Mouse (Mus musculus) gastrocnemius, postnatal 14 days (tissue): Measurements from ENCODE around the gene Fam50a. TPM values are rescaled to one million over a fixed set of nuclear protein-coding genes. Genes with fewer than 3 reads are reported as not detected.
A peak's percentile ranks its signal among the peaks of the same experiment; 100 is the strongest.

Experiments used
- DNase-seq: peaks from one replicate; pipeline ENCODE4 v3.0.0; 2021; ENCODE audit warnings: mixed read lengths
- intact Hi-C: fragments of 180-260 bp; cut with DNase I; formaldehyde crosslinking; loops from one replicate; pipeline ENCODE4 v1.15.1; 2025; ENCODE audit warnings: low total_unique reads
- long read RNA-seq, 2 experiments: library from polyadenylated mRNA; stranded (forward); transcript quantifications; one replicate each; pipeline ENCODE4 v2.0.0; 2021
- total RNA-seq, 2 experiments: library from RNA; stranded (reverse); gene quantifications; 2 replicates each; pipeline ENCODE4 v1.2.3; 2021

Fam50a gene
- total RNA-seq: 10 to 100 TPM; 20.0 to 23.5 TPM
- long read RNA-seq, experiment 1, transcript Fam50a-201 (13 exons, 1,383 nt): major isoform, 18 of 19 reads
- long read RNA-seq, experiment 1, partial matches to known transcripts: 0 of 19 reads
- long read RNA-seq, experiment 1, other reads (novel, unspliced or antisense): 1 of 19 reads
- long read RNA-seq, experiment 2, transcript Fam50a-201 (13 exons, 1,383 nt): major isoform, 10 of 10 reads
- long read RNA-seq, experiment 2, partial matches to known transcripts: 0 of 10 reads
- long read RNA-seq, experiment 2, other reads (novel, unspliced or antisense): 0 of 10 reads

DNA sequence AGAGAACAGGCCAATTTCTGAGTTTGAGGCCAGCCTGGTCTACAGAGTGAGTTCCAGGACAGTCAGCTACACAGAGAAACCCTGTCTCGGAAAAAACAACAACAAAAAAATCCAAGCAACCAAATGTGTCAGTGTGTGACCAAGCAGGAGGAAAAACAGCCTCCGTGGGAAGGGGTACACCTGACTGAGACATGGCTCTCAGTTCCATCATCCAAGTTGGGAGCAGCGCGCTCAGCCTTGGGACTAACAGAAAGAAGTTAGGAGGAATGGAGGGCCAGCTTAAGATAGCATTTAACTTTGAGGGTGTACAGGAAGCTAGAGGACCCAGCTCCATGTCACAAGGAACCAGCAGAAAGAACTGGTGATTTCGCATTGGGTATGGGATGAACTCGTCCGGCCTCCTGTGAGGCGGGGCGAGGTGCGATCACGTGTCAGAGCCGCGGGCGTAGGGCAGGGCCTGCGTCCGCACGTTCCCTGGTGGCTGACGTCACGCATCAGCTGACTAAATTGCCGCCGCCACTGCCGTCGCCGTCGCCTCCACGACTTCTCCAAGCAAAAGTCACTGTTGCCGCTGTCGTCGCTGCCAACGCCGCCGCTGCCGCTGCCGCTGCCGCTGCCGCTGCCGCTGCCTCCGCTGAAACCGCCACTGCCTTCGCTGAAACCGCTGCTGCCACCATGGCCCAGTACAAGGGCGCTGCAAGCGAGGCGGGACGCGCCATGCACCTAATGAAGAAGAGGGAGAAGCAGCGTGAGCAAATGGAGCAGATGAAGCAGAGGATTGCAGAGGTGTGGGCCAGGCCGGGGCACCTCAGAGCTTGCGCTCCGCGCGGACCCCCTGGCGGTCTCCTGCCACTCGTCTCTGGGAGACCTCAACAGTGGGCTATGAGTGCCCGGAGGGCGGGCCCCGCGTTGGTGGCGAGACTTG, at the start of gene Fam50a:
Gene Fam50a, plus strand, starts transcription at position 494 of the 925 bp plus-strand sequence.
- peak; percentile 89 for DNase-seq
- intact Hi-C loops: no loop called here

DNA sequence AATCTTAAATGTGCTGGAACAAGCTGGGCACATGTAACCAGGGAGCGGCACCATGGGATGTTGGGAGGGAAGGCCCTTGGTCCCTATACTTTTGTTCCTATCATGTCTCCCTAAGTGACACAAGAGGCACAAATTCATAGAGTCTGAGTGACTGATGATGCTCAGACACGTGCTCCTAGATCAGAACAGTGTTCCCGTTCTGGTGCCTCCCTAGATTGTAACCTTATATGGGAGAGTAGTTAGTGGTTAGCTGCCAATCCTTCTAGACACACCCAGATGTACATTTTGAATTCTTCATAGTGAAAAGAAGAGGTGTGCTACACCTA, 43.1 kb upstream of the Fam50a start:
- DNase-seq: no peak
- intact Hi-C loops: no loop called here

DNA sequence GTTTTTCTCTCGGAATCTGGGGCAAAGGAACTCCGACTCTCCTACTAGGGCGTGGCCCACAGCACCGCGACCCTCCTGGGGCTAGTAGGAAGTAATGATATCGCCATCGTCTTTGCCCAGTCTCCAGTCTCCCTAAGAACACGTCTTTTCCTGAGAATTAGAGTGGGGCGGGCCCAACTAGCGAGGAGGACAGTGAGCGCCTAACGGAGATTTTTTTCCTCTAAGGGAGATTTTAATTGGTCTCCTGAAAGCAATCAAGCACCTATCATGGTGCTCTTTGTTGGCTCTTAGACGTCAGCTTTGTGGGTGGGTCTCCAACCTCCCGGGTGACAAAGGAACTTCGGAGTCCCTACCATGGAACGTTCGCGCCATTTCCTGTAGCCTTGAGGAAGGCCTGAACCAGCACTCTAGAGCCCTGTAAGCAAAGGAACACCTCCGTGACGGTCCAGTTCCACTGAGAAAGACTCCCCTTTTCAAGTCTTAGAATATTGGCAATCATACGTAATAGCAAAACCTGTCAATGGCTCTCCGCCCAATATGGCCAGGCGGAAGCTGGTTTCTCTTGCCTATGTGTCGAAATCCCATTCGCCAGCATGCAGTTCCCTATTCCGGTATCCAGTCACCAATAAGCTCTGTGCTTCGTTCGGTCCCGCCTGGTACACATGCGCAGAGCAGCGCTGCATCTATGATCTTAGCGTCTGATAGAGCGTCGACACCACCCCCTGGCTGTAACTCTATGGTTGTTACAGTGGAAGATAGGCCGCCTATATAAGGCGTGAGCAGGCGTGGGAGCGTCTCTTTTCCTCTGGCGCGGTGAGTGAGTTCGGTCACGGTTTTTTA, 42.6 kb upstream of the Fam50a start, which contains the start of gene Rpl10:
Gene Rpl10, plus strand, starts transcription at position 751 of the 840 bp plus-strand sequence.
- DNase-seq: peak; percentile 89
- intact Hi-C loops: no loop called here

DNA sequence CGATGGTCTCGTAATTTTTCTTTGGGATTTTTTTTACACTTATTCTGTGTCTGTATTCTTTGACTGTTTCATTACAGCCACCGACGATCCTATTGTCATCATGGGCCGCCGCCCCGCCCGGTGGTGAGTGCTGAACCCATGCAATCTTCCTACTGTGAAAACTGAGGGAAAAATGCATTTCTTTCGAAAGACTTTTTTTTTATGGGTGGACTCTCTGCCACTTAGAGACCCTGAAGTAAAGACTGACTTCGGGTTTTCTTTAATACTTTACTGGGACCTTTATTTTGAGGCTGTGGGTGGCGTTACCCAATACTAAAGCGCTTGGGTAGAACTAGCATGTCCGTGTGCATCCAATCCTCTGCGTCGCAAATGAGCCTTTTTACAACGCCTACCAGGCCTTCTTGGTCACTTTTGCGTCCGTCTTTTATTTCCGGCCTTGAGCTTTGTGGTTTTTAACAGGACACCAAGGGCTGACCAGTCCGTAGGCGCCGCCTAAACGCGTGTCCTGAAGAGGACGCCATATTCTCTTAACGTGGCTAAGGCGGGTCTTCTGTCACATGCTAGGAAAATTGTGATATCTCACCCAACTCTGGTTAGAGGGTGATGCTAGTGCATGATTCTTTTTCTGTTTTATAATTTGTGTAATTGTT, 41.8 kb upstream of the Fam50a start:
- DNase-seq: no peak
- intact Hi-C loops: no loop called here

DNA sequence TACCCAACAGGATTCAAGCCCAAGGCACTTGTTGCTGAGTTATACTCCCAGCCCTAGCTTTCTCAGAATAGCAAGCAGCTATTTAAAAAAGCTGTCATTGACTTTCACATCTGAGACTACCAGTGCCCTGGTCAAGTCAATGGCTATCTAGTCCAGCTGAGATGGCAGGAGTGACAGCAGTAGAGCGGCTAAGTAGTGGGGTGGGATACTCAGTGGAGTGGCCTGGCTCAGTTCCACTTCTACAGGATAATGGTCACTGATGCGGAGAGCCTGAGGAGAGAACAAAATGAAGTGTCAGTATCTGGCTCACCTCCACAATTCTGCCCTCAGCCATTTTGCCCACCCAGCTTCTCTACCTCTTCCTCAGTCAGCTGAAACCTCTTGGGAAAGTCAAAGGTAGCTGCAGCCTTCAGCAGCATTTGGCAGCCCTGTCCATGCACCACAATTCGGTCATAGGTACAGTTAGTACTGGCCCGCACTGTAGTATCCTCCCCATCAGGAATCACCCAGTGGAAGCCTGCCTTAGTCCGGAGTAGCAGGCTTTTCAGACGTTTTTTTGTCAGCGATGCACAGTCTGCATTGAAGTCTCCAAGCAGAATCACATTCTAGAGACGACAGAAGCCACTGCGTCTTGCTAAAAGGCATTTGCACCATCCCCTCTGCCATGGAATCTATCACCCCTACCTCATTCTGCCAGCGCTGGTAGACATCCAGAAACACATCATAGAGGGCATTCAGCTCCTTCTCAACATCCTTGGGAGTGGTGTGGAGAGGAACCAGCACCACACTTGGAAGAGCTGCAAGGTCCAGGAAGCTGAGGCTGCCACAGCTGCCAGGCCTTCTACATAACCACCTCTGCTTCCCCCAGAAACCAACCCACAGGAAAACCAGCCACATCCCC, 39.2 kb upstream of the Fam50a start:
- DNase-seq: no peak
- intact Hi-C loops: no loop called here

DNA sequence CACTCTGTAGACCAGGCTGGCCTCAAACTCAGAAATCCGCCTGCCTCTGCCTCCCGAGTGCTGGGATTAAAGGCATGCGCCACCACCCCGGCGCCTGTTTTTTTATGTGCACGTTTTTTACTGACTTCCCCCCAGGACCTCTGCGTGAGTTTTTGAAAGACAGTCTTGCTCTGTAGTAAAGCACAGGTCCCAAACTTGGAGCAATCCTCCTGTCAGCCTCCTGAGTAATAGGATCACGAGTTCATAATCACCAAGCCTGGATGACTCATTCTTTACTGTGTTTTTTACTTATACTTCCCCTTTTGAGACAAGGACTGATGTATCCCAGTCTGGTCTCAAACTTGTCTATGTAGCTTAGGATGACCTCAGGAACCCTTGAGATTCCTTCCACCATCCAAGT, 34.9 kb upstream of the Fam50a start:
- intact Hi-C loops: no loop called here
- no peak for DNase-seq

DNA sequence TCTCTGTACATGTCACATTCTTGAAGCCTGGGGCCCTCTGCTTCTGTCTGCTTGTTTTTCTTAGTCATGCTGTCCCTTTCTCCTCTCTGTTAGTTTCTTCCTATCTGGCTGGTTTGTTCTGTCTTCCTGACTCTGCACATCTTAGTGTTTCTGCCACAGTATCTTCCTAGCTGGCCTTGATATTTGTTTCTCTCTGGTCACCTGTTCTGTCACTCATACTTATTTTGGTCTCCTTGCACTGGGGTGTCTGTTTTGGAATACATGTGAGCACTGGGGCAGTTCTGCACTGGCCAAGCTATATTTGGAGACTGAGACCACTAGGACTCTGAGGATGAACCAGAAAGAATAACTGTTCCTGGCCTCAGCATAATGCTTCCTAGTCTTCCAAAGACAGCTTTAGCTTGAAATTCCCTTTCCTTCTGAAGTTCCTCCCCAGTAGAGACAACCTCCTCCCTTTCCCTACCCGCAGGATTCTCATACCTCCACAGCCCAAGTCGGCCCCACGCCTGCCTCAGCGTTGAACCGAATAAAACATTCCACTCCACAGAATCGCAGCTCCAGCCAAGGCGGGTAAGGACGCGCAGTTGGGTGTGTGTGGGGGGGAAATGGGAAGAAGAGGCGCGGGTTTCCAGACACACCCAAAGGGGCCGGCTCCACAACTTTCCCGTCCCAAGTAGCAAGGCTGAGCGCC, 31.6 kb upstream of the Fam50a start:
- intact Hi-C loops: no loop called here
- DNase-seq: no peak

DNA sequence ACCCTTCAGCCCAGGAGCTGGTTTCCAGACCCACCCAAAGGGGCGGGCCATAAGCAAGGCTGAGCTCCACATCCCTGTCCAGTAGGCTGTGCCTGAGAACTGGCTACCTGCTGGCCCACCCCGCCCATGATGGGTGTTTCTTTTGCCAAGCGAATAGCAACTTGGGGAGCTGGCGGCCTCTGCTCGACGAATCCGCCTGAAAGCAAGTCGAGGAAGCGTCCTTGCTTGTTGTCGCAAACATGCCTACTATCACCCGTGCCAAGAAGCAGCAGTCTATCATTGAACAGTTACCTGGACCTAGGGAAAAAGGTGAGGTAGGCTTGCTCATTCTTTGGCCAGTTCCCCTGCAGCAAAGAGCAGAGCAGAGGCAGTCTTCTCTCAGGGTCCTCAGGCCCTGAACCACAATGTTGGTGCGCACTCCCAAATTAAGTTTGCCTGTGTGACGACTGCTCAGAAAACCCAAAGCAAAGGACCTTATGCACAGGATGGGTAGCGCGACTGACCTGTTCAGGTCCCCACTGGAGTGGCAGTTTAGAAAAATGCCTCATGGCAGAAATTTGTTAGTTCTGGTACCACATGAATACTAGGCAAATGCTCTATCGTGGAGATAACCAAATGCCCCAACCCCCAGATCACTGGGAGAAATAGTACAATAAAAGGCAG, 31.0 kb upstream of the Fam50a start, which contains the start of the genes Taz and Dnase1l1:
Gene Taz, plus strand, starts transcription at position 181 of the 663 bp plus-strand sequence.
Gene Dnase1l1, minus strand, starts transcription at position 606 of the 663 bp plus-strand sequence.
- peak; percentile 82 for DNase-seq
- intact Hi-C loops: no loop called here

DNA sequence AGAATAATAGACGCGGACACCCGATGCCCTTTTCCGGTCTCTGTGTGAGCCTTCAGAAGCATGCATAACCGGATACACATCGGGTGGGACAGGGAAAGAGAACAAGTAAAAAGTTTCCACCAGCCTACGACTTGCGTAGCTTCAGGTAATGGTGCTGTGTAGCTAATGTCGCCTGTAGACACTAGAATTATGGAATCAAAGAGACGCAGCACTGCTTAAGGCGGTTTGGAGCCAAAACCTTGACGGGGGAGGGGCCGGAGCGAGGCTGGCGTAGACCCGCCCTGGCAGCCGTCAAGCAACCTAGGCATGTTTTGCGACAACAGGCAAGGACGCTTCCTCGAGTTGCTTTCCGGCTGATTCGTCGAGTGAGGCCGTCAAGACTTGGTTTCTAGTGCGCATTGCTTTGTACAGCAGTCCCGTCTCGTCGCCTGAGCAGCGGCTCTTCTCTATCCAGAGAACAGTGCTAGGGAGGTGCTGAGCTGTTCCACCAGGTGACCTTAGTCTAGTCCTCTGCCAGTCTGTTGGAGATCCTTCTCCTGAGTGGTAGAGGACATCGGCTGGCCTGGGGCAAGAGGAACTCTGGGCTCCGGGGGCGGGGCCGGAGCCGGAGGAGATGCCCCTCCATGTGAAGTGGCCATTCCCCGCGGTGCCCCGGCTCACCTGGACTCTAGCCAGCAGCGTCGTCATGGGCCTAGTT, 30.3 kb upstream of the Fam50a start:
- peak; percentile 85 for DNase-seq
- intact Hi-C loops: no loop called here

DNA sequence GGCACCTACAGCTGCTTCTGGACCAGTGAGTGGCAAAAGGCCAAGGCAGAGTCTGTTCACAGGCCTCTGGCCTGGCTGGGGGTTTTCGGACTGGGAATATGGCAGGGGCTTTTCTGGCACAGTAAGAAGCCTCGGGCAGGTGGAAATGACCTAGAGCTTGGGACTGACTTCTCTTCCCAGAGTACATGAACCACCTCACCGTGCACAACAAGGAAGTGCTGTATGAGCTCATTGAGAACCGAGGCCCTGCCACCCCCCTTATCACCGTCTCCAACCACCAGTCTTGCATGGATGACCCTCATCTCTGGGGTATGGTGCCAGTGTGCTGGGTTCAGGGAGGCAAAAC, 29.8 kb upstream of the Fam50a start:
- DNase-seq: no peak
- intact Hi-C loops: no loop called here

DNA sequence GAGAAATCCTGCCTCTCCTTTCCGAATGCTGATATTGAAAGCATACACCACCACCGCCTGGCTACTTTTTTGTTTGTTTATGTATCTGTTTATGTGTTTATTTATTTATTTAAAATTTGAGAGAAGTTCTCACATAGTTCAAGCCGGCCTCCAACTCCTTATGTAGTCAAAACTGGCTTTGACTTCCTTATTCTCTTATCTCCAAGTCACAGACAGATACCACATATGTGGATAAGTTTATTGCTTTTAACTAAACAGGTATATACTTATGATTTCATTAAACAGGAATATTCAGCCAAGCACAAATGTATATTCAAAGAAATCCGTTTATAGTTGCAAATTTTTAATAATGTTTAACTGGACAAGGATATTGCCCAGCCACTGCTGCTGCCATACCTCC, 19.4 kb upstream of the Fam50a start:
- DNase-seq: no peak
- intact Hi-C loops: no loop called here

DNA sequence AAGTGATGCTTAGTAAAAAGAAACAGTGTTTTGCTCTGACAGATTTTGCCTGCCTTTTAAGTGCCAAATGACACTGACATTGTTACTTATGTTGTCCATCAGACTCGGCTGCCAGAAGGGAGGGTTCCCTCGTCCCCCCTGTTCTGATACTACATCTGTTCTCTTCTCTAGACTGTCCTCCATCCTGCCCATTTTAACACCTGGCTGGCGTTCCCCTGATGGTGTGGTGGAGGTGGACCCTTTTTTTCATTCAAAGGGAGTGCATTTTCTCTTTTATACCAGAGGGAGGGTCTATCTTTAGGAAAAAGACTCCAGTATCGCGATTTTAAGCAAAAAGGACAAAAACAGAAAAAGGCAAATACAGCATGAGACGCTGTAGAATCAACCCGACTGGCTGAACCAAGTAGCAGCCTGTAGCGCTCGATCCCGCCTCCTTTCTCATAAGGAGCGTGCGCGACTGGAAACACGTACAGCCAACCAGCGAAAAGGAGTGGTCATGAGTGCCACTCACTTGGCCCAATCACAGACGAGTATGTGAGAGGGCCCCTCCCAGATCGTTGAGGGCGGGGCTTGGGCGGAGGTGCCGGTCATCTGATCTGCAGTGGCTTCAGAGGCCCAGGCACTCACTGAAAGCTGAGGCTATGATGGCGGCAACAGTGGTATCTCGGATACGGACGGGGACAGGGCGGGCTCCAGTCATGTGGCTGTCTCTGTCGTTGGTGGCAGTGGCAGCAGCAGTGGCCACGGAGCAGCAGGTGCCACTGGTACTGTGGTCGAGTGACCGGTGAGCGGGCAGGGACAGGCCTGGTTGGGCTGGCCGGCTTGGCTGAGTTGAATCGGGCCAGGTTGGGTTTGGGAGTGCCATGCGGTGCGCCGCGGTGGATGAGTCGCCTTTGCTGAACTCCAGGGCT, 16.0 kb upstream of the Fam50a start, which contains the start of gene Atp6ap1:
Gene Atp6ap1, plus strand, starts transcription at position 560 of the 911 bp plus-strand sequence.
- DNase-seq: peak; percentile 91

DNA sequence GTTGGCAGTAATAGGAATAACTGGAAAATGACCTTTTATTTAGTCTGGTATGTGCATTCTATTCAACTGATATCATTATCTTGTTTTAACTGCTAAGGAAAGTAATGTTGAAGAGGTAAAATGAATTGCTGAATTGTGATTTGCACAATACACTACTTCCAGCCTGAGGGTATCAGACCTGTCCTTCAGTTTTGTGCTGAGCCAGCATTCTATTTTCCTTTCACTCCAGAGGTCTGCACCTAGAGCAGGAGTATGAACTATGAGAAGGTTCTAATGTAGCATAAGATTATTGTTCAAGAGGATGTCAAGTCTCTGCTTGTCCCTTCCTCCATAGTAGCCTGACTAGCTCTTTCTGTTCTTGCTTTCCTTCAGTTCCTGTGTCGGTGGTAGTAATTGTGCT, 14.5 kb upstream of the Fam50a start:
- intact Hi-C loops: no loop called here
- no peak for DNase-seq

More for the DNA sequence above, 16.0 kb upstream of the Fam50a start, which contains the start of gene Atp6ap1:
- intact Hi-C loops: no loop called here

DNA sequence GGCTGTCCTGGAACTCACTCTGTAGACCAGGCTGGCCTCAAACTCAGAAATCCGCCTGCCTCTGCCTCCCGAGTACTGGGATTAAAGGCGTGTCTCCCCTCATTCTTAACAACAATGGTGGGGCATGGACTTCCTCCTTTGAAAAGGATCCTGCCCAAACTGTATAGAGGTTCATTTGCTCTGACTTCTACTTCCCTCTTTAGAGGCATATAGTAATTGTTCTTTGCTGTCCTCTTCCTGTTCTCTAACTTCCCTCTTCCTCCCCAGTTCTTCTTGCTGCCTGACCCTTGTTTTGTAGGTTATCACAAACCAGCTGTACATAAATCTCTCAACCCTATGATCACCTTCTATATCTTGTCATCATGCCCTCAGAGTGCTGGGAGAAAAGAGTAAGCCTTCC, 13.1 kb upstream of the Fam50a start:
- no peak for DNase-seq
- intact Hi-C loops: no loop called here

DNA sequence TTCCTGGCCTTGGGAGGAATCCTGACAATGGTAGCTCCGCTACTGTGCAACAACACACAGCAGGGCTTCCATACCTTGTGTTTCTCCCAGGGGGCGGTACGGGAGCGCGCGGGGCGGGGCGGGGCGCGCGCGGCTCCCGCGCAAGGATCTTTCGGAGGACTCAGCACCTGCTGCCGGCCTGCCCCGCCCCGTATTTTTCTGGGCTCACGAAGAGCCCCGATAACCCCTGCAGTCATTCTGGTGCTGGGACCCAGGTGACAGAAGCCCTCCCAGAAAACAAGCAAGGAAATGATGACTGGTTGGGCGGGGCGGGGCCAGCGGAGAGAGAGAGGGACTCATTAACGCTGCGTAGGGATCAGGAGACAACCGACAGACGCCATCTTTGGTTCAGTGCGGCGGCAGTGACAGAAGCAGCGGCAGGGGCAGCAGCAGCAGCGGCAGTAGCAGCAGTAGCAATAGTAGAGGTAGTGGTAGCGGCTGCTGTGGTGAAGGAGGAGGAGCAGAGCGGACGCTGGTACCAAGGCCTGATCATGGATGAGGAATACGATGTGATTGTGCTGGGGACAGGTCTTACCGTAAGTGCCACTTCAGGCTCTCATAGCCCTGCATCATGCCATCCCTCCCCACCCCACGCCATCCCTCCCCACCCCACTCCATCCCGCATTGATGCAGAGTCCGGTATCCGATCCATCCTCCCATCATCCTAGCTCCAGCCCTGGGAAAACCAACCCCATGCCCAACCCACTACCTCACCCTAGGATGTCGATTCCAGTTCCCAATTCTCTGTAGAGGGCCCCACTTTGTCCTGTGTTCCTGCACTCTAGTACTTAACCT, 7.7 kb upstream of the Fam50a start, which contains the start of gene Gdi1:
Gene Gdi1, plus strand, starts transcription at position 132 of the 834 bp plus-strand sequence.
- intact Hi-C loops: no loop called here
- peak; percentile 63 for DNase-seq
